Mouse (Mus musculus) limb, embryonic 14.5 days (tissue): ENCODE data around the gene R3hdm1. TPM values are rescaled to one million over a fixed set of nuclear protein-coding genes. Genes with fewer than 3 reads are reported as not detected.
A peak's percentile ranks its signal among the peaks of the same experiment; 100 is the strongest.

Experiments
- ATAC-seq: fragments of 200-750 bp; cut with Nextera tagmentation; 2 replicates; pipeline ENCODE4 v1.8.0; 2017; ENCODE audit warnings: low read depth, moderate number of reproducible peaks, moderate TSS enrichment; ENCODE audit not compliant: low FRiP score
- DNase-seq: peaks from one replicate; pipeline ENCODE4 v3.0.0-alpha.2; 2015; ENCODE audit warnings: low spot score
- H3K27ac ChIP-seq: fragments of 300-500 bp; sonication (generic); replicated peaks from 2 replicates; pipeline ENCODE4 v1.5.1; 2014; ENCODE audit warnings: low read depth, mild to moderate bottlenecking, low read length, moderate library complexity, mixed read lengths
- H3K27me3 ChIP-seq: fragments of 300-500 bp; sonication (generic); 2 replicates; pipeline ENCODE4 v1.6.1; 2014; ENCODE audit warnings: low read length, mixed read lengths; ENCODE audit not compliant: control insufficient read depth, insufficient read depth
- H3K36me3 ChIP-seq: fragments of 300-500 bp; sonication (generic); 2 replicates; pipeline ENCODE4 v1.6.1; 2014; ENCODE audit warnings: mild to moderate bottlenecking, low read length, moderate library complexity, mixed read lengths; ENCODE audit not compliant: control insufficient read depth, insufficient read depth
- H3K4me1 ChIP-seq: fragments of 300-500 bp; sonication (generic); 2 replicates; pipeline ENCODE4 v1.6.1; 2014; ENCODE audit warnings: antibody characterized with exemption, low read length, mixed read lengths; ENCODE audit not compliant: control insufficient read depth, insufficient read depth
- H3K4me2 ChIP-seq: fragments of 300-500 bp; sonication (generic); replicated peaks from 2 replicates; pipeline ENCODE4 v1.6.1; 2014; ENCODE audit warnings: low read depth, mild to moderate bottlenecking, low read length, moderate library complexity; ENCODE audit not compliant: severe bottlenecking
- H3K4me3 ChIP-seq: fragments of 300-500 bp; sonication (generic); replicated peaks from 2 replicates; pipeline ENCODE4 v1.5.1; 2014; ENCODE audit warnings: low read length
- H3K9ac ChIP-seq: fragments of 300-500 bp; sonication (generic); 2 replicates; pipeline ENCODE4 v1.6.1; 2014; ENCODE audit warnings: mild to moderate bottlenecking, low read depth, low read length, moderate library complexity; ENCODE audit not compliant: severe bottlenecking
- H3K9me3 ChIP-seq: fragments of 300-500 bp; sonication (generic); 2 replicates; pipeline ENCODE4 v1.6.1; 2016; ENCODE audit warnings: low read length; ENCODE audit not compliant: control insufficient read depth
- POLR2A ChIP-seq: fragments of 200-500 bp; IDR thresholded peaks from 2 replicates; pipeline ENCODE4 v1.8.0; 2012; ENCODE audit warnings: inconsistent platforms, mild to moderate bottlenecking, moderate library complexity, borderline replicate concordance; ENCODE audit not compliant: insufficient read depth, insufficient read length; ENCODE audit errors: extremely low read depth
- WGBS: fragments of 180-500 bp; shearing (Covaris S2); extraction: QIAGEN DNeasy Blood & Tissue Kit; methylation state at CpG from one replicate; pipeline ENCODE4 v1.1.7; 2014; 5-methylcytosine and 5-hydroxymethylcytosine counted together
- polyA plus RNA-seq, 2 experiments: library from polyadenylated mRNA; depleted of rRNA in 1 of 2; stranded (reverse) in 1 of 2; unstranded in 1 of 2; fragments of >200 nt; fragmentation: Nextera tagmentation in 1 of 2; extraction: Ambion mirVana in 1 of 2; gene quantifications; 2 replicates each; pipeline versions ENCODE4 v1.2.1 to v1.2.3; 2012 to 2014

R3hdm1 gene
- polyA plus RNA-seq, 2 experiments = 66.2 to 73.2 TPM

DNA sequence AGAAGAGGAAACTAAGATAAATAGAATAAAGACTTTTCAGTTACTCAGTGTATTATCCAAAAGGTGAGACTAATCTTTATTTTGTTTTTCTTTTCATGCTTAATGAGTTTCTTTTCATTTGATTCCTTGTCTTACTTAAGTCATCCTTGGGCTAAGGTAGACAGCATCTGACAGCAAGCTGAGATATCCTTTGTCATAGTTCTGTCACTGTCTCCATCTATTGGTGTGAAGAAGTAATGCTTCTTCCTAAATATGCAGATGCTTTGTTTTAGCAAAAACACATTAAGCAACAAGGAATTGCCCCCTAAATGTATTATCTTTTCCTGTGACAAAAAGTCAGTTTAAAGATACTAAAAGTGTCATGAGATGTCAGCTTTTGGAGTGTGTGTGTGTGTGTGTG, 37.9 kb downstream of the R3hdm1 start:
- H3K36me3 ChIP-seq = no peaks in the 10 kb centered on the region
- no peak overlapping the region for H3K9ac ChIP-seq
- no peak overlapping the region for H3K4me3 ChIP-seq
- no peak for ATAC-seq
- H3K4me1 ChIP-seq = no peaks in the 10 kb centered on the region
- H3K27ac ChIP-seq = no peak overlapping the region
- no peaks in the 10 kb centered on the region for H3K9me3 ChIP-seq
- H3K4me2 ChIP-seq = no peak overlapping the region
- peak; percentile 3 for DNase-seq
- TF ChIP-seq POLR2A = no peak
- no peaks in the 10 kb centered on the region for H3K27me3 ChIP-seq

DNA sequence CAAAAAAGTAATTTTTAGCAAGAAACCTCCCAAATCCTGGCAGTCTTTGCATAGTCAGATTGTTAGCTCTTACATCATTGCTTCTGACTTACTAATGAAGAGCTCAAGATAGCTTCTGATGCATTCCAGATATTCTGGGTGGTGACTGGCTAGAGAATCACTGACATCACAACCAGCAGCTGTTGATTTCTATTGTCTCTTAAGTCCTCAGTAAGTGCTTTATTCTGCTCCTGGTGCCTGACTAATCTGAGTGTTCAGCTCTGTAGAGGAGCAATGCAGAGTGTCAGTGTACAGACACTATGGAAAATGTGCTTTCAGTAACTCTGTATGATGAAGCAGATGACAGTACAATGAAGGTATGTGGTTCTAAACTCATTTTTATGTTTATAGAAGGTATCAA, 38.6 kb downstream of the R3hdm1 start:
- no peaks in the 10 kb centered on the region for H3K9me3 ChIP-seq

DNA sequence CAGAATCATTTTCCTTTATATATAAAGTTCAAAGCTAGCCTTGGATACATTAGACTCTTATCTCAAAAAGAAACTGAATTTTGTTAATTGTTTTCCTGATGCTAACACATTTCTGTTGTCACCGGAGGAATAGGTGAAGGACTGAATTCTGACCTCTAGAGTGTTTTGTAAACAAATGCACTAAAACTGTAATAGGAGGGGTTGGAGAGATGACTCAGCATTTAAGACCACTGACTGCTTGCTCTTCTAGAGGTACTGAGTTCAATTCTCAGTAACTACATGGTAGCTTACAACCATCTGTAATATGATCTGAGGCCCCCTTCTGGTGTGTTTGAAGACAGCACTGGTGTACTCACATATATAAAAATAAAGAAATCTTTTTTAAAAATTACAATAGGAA, 63.9 kb downstream of the R3hdm1 start:
- Histone ChIP-seq H3K9ac (no peak overlapping the region), H3K4me2 (no peak overlapping the region), H3K27me3 (no peaks in the 10 kb centered on the region), H3K36me3 (no peaks in the 10 kb centered on the region), H3K4me1 (no peaks in the 10 kb centered on the region), H3K27ac (no peak overlapping the region), H3K4me3 (no peak overlapping the region), H3K9me3 (no peaks in the 10 kb centered on the region)
- WGBS = 92% methylated on average over 1 of the region's 1 CpGs
- DNase-seq (no peak), ATAC-seq (no peak)
- no peak for TF ChIP-seq POLR2A

More for the DNA sequence above, 38.6 kb downstream of the R3hdm1 start:
- TF ChIP-seq POLR2A = no peak
- H3K27me3 ChIP-seq = no peaks in the 10 kb centered on the region
- peak; percentile 6 for DNase-seq
- no peak for ATAC-seq
- no peaks in the 10 kb centered on the region for H3K4me1 ChIP-seq
- no peak overlapping the region for H3K9ac ChIP-seq
- no peak overlapping the region for H3K27ac ChIP-seq
- H3K4me2 ChIP-seq = no peak overlapping the region
- H3K36me3 ChIP-seq = no peaks in the 10 kb centered on the region
- H3K4me3 ChIP-seq = no peak overlapping the region

DNA sequence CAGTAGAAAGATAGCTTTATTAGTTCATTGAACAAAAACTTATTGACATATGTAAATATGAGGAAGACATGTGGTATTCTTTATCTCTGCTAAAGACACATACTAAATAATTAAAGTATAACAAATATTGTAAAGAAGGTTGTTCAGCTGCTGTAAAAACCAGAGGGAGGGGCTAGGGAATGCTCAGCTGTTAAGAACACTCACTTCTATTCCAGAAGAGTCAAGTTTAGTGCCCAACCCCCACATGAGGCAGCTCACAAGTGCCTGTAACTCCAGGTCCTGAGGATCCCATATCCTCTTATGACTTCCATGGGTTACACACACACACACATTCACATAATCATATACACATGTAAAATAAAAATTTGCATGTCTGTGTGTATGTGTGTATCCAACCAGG, 67.0 kb downstream of the R3hdm1 start:
- Histone ChIP-seq H3K9me3 (no peaks in the 10 kb centered on the region), H3K4me2 (no peak overlapping the region), H3K27ac (no peak overlapping the region), H3K4me3 (no peak overlapping the region), H3K9ac (no peak overlapping the region), H3K27me3 (no peaks in the 10 kb centered on the region), H3K36me3 (peaks cover 4% of the 10 kb centered on the region), H3K4me1 (no peaks in the 10 kb centered on the region)
- TF ChIP-seq POLR2A = no peak
- ATAC-seq (no peak), DNase-seq (peak; percentile 7)

DNA sequence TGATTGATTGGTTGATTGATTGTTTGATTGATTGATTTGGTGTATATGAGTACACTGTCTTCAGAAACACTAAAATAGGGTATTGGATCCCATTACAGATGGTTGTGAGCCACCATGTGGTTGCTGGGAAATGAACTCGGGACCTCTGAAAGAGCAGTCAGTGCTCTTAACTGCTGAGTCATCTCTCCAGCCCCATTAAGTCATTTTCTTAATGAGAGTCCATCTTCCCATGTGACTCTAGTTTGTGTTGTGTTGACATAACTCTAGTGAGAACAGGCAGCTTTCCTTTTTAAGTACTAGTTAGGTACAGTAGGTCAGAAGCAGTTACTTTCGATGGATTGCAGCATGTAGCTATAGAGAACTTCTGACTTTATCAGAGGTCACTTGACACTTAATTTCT, 88.3 kb downstream of the R3hdm1 start:
- WGBS = 63% methylated on average over 2 of the region's 2 CpGs
- DNase-seq (no peak), ATAC-seq (no peak)
- Histone ChIP-seq H3K4me3 (no peak overlapping the region), H3K27ac (no peak overlapping the region), H3K27me3 (no peaks in the 10 kb centered on the region), H3K36me3 (peaks cover 49% of the 10 kb centered on the region), H3K4me1 (no peaks in the 10 kb centered on the region), H3K9me3 (no peaks in the 10 kb centered on the region), H3K9ac (no peak overlapping the region), H3K4me2 (no peak overlapping the region)
- no peak for TF ChIP-seq POLR2A

DNA sequence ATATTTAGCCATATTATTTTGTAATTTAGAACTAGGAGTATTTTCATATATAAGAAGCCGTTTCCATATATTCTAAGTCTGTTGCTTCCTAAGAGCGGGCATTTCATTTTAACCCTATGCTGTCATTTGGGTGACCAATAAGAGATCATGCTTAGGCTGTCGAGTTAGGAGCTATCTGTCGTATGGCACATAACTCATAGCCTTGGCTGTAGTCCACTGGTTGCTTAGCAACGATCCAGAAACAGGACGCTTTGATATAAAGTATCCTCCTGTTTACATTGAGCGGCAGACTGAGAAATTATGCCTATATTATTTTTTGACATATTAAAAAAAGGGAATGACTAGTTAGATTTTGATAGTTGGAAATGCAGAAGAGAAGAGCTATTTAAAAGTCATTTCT, 89.3 kb downstream of the R3hdm1 start:
- Histone ChIP-seq H3K4me1 (no peaks in the 10 kb centered on the region), H3K4me2 (no peak overlapping the region), H3K27me3 (no peaks in the 10 kb centered on the region), H3K9ac (no peak overlapping the region), H3K4me3 (no peak overlapping the region), H3K27ac (no peak overlapping the region), H3K36me3 (peaks cover 47% of the 10 kb centered on the region), H3K9me3 (no peaks in the 10 kb centered on the region)
- DNase-seq (no peak), ATAC-seq (no peak)
- WGBS = 86% methylated on average over 7 of the region's 7 CpGs
- no peak for TF ChIP-seq POLR2A
